Mouse (Mus musculus) spleen, postnatal 0 days (tissue): ENCODE data around the gene Calhm4. TPM values are rescaled to one million over a fixed set of nuclear protein-coding genes. Genes with fewer than 3 reads are reported as not detected.

Experiments used
- polyA plus RNA-seq: library from polyadenylated mRNA; unstranded; fragments of >200 nt; fragmentation: Nextera tagmentation; extraction: Ambion mirVana; gene quantifications from 2 replicates; pipeline ENCODE4 v1.2.1, GENCODE M21; 2015

Gene Calhm4
- not detected in 2 replicates for polyA plus RNA-seq

DNA sequence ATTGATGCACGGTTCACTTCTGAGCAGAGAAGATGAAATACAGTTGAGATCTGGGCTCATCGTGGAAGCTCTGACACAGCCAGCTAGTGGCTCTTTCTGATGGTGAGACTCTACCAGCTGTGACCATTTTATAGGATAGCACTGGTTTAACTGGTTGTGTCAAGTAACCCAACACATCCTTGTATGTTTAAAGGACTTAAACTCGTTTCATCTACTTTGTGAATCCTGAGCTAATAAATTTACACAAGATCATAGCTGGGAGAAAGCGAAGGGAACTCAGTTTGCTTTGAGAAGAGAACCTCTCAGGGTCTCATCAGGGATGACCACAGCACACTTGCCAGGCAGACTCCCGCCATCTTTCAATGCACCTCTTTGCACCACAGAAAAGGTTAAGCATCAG, at the start of gene Calhm4:
Gene Calhm4, minus strand, starts transcription at position 101 of the 400 bp plus-strand sequence.

DNA sequence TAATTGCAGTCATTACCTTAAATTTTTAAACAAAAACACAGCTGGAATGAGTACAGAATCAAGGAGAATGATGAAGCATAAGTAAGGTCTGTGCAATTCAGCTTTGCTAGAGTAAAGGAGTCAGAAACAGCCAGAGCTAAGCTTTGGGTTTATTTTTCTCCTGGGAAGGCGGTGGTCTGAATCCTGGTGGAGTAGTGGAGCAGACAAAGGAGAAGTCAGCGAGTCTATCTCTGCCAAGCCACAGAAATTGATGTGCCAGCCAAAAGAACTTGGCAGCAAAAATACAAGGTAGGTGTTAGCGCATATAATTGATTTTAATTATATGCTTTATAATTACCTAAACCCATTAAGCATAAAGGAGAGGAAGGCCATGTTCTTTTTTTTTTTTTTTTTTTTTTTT, 6.7 kb downstream of the Calhm4 start, which contains the start of gene Trappc3l:
Gene Trappc3l, plus strand, starts transcription at position 197 of the 400 bp plus-strand sequence.

DNA sequence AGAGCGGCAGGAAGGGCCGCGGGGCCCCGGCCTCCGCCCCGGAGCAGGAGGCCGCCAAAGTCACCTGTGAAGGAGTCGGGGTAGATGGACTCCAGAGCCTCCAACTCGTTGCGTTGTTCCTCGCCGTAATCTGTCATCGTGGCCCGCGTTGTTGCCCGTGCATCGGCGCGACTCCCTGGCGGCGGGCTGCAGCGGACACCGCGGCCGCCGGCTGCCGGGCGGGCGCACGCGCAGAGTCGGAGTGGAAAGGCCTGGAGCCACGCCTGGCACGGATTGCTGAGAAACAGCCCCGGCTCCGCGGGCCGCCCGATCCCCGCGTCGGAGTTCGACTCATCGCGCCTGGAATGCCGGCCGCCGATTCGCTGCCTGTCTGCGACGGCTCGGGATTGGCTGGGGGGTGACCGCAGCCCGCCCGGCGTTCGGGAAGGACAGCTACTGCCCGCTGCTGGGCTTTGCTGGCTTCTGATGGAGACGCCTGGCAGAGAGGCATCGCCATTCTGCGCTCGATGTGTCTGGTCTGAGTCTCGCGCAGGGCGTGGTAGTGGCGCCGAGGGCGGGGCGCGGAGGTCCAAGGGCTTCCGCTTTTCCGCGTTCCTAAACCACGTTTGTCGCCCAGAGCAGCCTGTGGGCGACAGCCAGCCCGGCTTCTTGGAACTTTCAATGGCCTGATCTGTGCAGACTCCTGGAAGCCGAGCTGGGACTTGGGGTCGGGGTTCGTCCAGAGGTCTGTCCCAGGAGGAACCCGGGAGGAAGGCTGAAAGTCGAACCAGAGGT, 24.6 kb downstream of the Calhm4 start, which contains the start of gene Rwdd1:
Gene Rwdd1, minus strand, starts transcription at position 323 of the 774 bp plus-strand sequence.

Other genes starting within 250 kb of the Calhm4 start
- not detected in 2 replicates for gene Sult3a1, start 186.6 kb downstream of the Calhm4 start, polyA plus RNA-seq
- gene Rsph4a, start 139.2 kb downstream of the Calhm4 start, polyA plus RNA-seq = not detected in 2 replicates
- gene Zup1, start 93.0 kb downstream of the Calhm4 start, polyA plus RNA-seq = 13.2 and 15.3 TPM in 2 replicates
- 72.0 and 74.1 TPM in 2 replicates for gene Rwdd1, start 24.7 kb downstream of the Calhm4 start, polyA plus RNA-seq
- not detected in 2 replicates for gene Trappc3l, start 6.7 kb downstream of the Calhm4 start, polyA plus RNA-seq
- gene Calhm5, start 52.2 kb upstream of the Calhm4 start, polyA plus RNA-seq = 0.16 and 0.17 TPM in 2 replicates
- gene Calhm6, start 83.7 kb upstream of the Calhm4 start, polyA plus RNA-seq = 2.8 and 4.7 TPM in 2 replicates
- gene Dse, start 163.4 kb upstream of the Calhm4 start, polyA plus RNA-seq = 6.7 and 9.8 TPM in 2 replicates
- 41.5 and 47.7 TPM in 2 replicates for gene Tspyl1, start 237.9 kb upstream of the Calhm4 start, polyA plus RNA-seq